Mouse (Mus musculus): ENCODE data around the gene Atp6v1a.
A peak's percentile ranks its signal among the peaks of the same experiment; 100 is the strongest.

The Atp6v1a gene

GRCm38 (mm10) chr16:44139536-44140185 is at the start of gene Atp6v1a, which contains the start of gene Naa50:
TSS of gene Atp6v1a (minus strand) at chr16:44139705.
TSS of gene Naa50 (plus strand) at chr16:44139830.
- DNase-seq (ENCODE audit: inconsistent age in 2 of 2, low spot score in 1 of 2) = peak; percentile 94 to 98

- no peak for DNase-seq (ENCODE audit: inconsistent age in 2 of 2, low spot score in 1 of 2)
Measured at GRCm38 (mm10) chr16:44188766-44189165, 49.3 kb upstream of the Atp6v1a start.

- no peak for DNase-seq (ENCODE audit: inconsistent age in 2 of 2, low spot score in 1 of 2)
Measured at GRCm38 (mm10) chr16:44187172-44187571, 47.7 kb upstream of the Atp6v1a start.

- DNase-seq (ENCODE audit: inconsistent age in 2 of 2, low spot score in 1 of 2) = no peak
Measured at GRCm38 (mm10) chr16:44184769-44185168, 45.3 kb upstream of the Atp6v1a start.

- no peak for DNase-seq (ENCODE audit: inconsistent age in 2 of 2, low spot score in 1 of 2)
Measured at GRCm38 (mm10) chr16:44182597-44182996, 43.1 kb upstream of the Atp6v1a start.

- DNase-seq (ENCODE audit: inconsistent age in 2 of 2, low spot score in 1 of 2) = no peak
Measured at GRCm38 (mm10) chr16:44178555-44178954, 39.0 kb upstream of the Atp6v1a start.

- DNase-seq (ENCODE audit: inconsistent age in 2 of 2, low spot score in 1 of 2) = no peak
Measured at GRCm38 (mm10) chr16:44176511-44176910, 37.0 kb upstream of the Atp6v1a start.

GRCm38 (mm10) chr16:44175001-44175400 is 35.5 kb upstream of the Atp6v1a start:
- no peak for DNase-seq (ENCODE audit: inconsistent age in 2 of 2, low spot score in 1 of 2)

GRCm38 (mm10) chr16:44173966-44174530 is 34.5 kb upstream of the Atp6v1a start:
- DNase-seq (ENCODE audit: inconsistent age in 2 of 2, low spot score in 1 of 2) = peak in 1 of 2 experiments; percentile 59

GRCm38 (mm10) chr16:44173155-44173941 is 33.8 kb upstream of the Atp6v1a start, which contains the start of gene Usf3:
TSS of gene Usf3 (plus strand) at chr16:44173246.
- peak; percentile 79 to 92 for DNase-seq (ENCODE audit: inconsistent age in 2 of 2, low spot score in 1 of 2)

GRCm38 (mm10) chr16:44172297-44173154 is 33.0 kb upstream of the Atp6v1a start:
- DNase-seq (ENCODE audit: inconsistent age in 2 of 2, low spot score in 1 of 2) = peak; percentile 99

GRCm38 (mm10) chr16:44168990-44169389 is 29.5 kb upstream of the Atp6v1a start:
- DNase-seq (ENCODE audit: inconsistent age in 2 of 2, low spot score in 1 of 2) = no peak

GRCm38 (mm10) chr16:44165182-44165581 is 25.7 kb upstream of the Atp6v1a start:
- no peak for DNase-seq (ENCODE audit: inconsistent age in 2 of 2, low spot score in 1 of 2)

GRCm38 (mm10) chr16:44163831-44164230 is 24.3 kb upstream of the Atp6v1a start:
- no peak for DNase-seq (ENCODE audit: inconsistent age in 2 of 2, low spot score in 1 of 2)

GRCm38 (mm10) chr16:44159325-44159724 is 19.8 kb upstream of the Atp6v1a start:
- no peak for DNase-seq (ENCODE audit: inconsistent age in 2 of 2, low spot score in 1 of 2)

- no peak for DNase-seq (ENCODE audit: inconsistent age in 2 of 2, low spot score in 1 of 2)
Measured at GRCm38 (mm10) chr16:44154497-44155057, 15.1 kb upstream of the Atp6v1a start.

GRCm38 (mm10) chr16:44149002-44149767 is 9.7 kb upstream of the Atp6v1a start:
- no peak for DNase-seq (ENCODE audit: inconsistent age in 2 of 2, low spot score in 1 of 2)

- peak in 1 of 2 experiments; percentile 68 for DNase-seq (ENCODE audit: inconsistent age in 2 of 2, low spot score in 1 of 2)
Measured at GRCm38 (mm10) chr16:44141483-44141882, 2.0 kb upstream of the Atp6v1a start.

GRCm38 (mm10) chr16:44140186-44140787 is 782 bp upstream of the Atp6v1a start:
- peak; percentile 87 to 95 for DNase-seq (ENCODE audit: inconsistent age in 2 of 2, low spot score in 1 of 2)

All from adrenal gland, adult (tissue).